Mouse (Mus musculus) hindbrain, embryonic 15.5 days (tissue): Measurements from ENCODE around the gene Syt14. TPM values are rescaled to one million over a fixed set of nuclear protein-coding genes. Genes with fewer than 3 reads are reported as not detected.

Source experiments
- ATAC-seq: fragments of 200-750 bp; cut with Nextera tagmentation; 2 replicates; pipeline ENCODE4 v1.8.0; 2017; ENCODE audit warnings: low read depth, moderate number of reproducible peaks, moderate TSS enrichment; ENCODE audit not compliant: low FRiP score
- H3K27ac ChIP-seq: fragments of 300-500 bp; sonication (generic); replicated peaks from 2 replicates; pipeline ENCODE4 v1.5.1; 2015; ENCODE audit warnings: mild to moderate bottlenecking, inconsistent platforms
- H3K27me3 ChIP-seq: fragments of 300-500 bp; sonication (generic); 2 replicates; pipeline ENCODE4 v1.6.1; 2015; ENCODE audit warnings: control low read depth, inconsistent platforms
- H3K36me3 ChIP-seq: fragments of 300-500 bp; sonication (generic); 2 replicates; pipeline ENCODE4 v1.6.1; 2015; ENCODE audit warnings: control low read depth, inconsistent platforms
- H3K4me1 ChIP-seq: fragments of 300-500 bp; sonication (generic); replicated peaks from 2 replicates; pipeline ENCODE4 v1.6.1; 2015; ENCODE audit warnings: control low read depth, inconsistent platforms
- H3K4me2 ChIP-seq: fragments of 300-500 bp; sonication (generic); 2 replicates; pipeline ENCODE4 v1.6.1; 2015; ENCODE audit warnings: moderate library complexity, mild to moderate bottlenecking, inconsistent platforms
- H3K4me3 ChIP-seq: fragments of 300-500 bp; sonication (generic); 2 replicates; pipeline ENCODE4 v1.5.1; 2015; ENCODE audit warnings: mild to moderate bottlenecking, inconsistent platforms
- H3K9ac ChIP-seq: fragments of 300-500 bp; sonication (generic); 2 replicates; pipeline ENCODE4 v1.6.1; 2015; ENCODE audit warnings: inconsistent platforms
- H3K9me3 ChIP-seq: fragments of 300-500 bp; sonication (generic); 2 replicates; pipeline ENCODE4 v1.6.1; 2016; ENCODE audit warnings: control low read depth, inconsistent platforms
- WGBS: fragments of 180-500 bp; shearing (Covaris S2); methylation state at CpG from one replicate; pipeline ENCODE4 v1.1.7; 2015; 5-methylcytosine and 5-hydroxymethylcytosine counted together
- polyA plus RNA-seq: library from polyadenylated mRNA; unstranded; fragments of >200 nt; fragmentation: Nextera tagmentation; extraction: Ambion mirVana; gene quantifications from 2 replicates; pipeline ENCODE4 v1.2.1, GENCODE M21; 2015

Gene Syt14
- polyA plus RNA-seq, 1 experiment from 2014 or later = 5.8 TPM

DNA sequence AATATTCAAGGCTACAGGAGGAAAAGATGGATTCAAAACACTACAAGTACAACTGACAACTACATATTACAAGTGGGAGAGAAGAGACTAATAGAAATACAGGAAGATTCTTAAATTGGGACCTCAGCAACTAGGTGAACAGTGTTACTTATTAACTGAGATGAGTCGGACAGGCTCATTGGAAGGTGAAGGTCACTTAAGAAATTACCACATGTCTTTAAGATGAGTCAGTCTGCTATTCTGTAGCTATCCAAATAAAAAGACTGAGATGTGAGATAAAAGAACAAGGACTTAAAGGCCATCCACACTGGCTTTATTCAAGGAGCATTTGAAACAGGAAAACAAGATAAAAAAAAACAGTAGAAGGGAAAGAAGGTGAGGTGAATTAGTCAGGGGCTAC is 11.3 kb downstream of the Syt14 start:
- Histone ChIP-seq H3K4me3 (no peak overlapping the region), H3K27ac (no peak overlapping the region), H3K4me1 (no peaks in the 10 kb centered on the region), H3K36me3 (no peaks in the 10 kb centered on the region), H3K9me3 (no peaks in the 10 kb centered on the region), H3K4me2 (no peak overlapping the region), H3K27me3 (no peaks in the 10 kb centered on the region), H3K9ac (no peak overlapping the region)
- no peak for ATAC-seq
- 79% methylated on average over 1 of the region's 1 CpGs for WGBS

DNA sequence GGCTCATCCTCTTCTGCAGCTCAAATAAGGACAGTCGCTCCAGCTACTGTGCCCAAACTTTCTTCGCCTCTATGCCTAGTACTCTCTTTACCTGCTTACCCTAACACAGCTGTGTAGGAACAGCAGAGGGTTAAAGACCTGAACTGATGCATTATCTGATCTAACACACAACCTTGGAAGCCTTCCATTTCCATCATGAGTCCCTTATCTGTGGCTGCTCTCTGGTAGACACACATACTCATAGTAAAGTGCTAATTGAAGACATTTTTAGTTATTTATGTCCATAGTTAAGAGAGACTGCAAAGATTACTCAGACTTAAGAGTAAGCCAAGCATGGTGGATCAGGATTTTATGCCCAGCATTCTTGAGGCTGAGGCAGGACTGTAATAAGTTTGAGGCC is 23.2 kb downstream of the Syt14 start:
- H3K4me3 ChIP-seq = no peak overlapping the region
- no peak for ATAC-seq
- no peaks in the 10 kb centered on the region for H3K4me1 ChIP-seq
- H3K9me3 ChIP-seq = no peaks in the 10 kb centered on the region
- no peak overlapping the region for H3K9ac ChIP-seq
- no peaks in the 10 kb centered on the region for H3K27me3 ChIP-seq
- WGBS = 98% methylated on average over 2 of the region's 2 CpGs
- H3K27ac ChIP-seq = no peak overlapping the region
- no peaks in the 10 kb centered on the region for H3K36me3 ChIP-seq
- H3K4me2 ChIP-seq = no peak overlapping the region

DNA sequence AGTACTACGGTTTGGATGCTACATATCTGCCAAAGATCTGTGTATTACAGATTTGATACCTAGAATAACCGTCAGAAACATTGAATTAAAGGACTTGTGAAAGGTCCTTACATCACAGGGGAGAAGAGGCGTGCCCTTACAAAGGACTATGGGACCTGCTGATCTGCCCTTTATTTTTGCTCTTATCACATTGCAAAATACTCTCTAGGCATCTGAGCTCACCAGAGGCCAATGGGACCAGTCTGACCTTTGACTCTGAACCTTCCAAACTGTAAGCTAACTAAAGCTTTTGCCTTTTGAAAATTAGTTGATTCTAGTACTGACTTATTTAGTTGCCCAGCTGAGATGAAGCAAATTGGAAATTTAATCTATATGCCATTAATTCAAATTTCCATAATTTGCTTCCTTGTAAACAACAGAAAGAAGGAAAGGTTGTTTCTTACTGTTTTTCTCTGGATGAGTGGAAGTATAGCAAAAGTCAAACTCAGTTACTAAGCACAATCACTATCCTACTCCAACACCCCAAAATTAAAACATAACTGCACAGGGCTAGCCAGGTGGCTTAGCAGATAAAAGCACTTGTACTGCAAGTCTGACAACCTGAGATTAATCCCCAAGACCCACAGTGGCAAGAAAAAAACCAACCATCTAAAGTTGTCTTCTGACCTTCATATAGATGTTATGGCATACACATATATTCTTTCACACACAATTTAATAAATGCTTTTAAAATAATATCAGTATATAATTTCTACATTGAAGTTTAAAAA is 24.4 kb downstream of the Syt14 start:
- no peak overlapping the region for H3K4me3 ChIP-seq
- no peak overlapping the region for H3K4me2 ChIP-seq
- ATAC-seq = no peak
- H3K4me1 ChIP-seq = no peaks in the 10 kb centered on the region
- H3K36me3 ChIP-seq = no peaks in the 10 kb centered on the region
- H3K27me3 ChIP-seq = no peaks in the 10 kb centered on the region
- H3K9me3 ChIP-seq = no peaks in the 10 kb centered on the region
- H3K9ac ChIP-seq = no peak overlapping the region
- 94% methylated on average over 3 of the region's 3 CpGs for WGBS
- H3K27ac ChIP-seq = no peak overlapping the region

DNA sequence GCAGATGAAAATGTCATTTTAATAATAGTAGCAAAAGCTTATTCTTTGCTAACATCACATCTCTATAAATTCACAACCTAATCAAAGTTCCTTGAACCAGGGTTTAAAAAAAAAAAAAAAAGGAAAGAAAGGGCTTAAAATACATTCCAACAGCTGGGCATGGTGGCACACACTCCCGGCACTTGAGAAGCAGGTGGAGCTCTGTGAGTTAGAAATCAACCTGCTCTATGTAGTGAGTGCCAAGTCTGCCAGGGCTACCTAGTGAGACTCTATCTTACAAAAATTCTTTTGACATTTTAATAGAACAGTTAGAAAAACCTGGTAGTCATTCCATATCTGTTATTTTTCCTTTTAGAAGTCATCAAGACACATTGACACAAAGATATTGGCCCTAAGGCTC is 31.0 kb downstream of the Syt14 start:
- H3K27ac ChIP-seq = no peak overlapping the region
- WGBS = 84% methylated on average over 1 of the region's 1 CpGs

DNA sequence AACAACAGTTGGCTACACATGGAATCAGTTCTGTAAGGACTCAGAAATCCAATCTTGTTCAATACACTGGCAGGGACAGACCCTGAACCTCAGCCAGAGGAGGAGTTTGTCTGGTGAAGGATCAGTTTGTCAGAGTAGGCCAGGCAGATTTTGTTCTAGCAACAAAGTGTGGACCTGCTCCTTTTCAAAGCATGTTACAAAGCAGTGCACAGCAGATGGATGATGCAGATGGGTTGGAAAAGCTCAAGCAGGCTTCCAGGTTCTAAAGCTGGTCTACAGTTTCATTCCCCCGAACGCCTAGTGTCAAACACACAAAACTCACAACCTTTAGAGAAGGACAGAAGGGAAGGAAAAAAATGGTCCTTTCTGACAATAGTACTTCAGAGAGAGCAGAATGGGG is 31.6 kb downstream of the Syt14 start:
- no peaks in the 10 kb centered on the region for H3K36me3 ChIP-seq
- H3K4me3 ChIP-seq = no peak overlapping the region
- H3K9ac ChIP-seq = no peak overlapping the region
- no peak overlapping the region for H3K4me2 ChIP-seq
- whole genome bisulfite sequencing = 97% methylated on average over 2 of the region's 2 CpGs
- ATAC-seq = no peak
- H3K27me3 ChIP-seq = no peaks in the 10 kb centered on the region
- no peaks in the 10 kb centered on the region for H3K9me3 ChIP-seq
- no peaks in the 10 kb centered on the region for H3K4me1 ChIP-seq
- H3K27ac ChIP-seq = no peak overlapping the region

More for the DNA sequence above, 31.0 kb downstream of the Syt14 start:
- Histone ChIP-seq H3K9ac (no peak overlapping the region), H3K9me3 (no peaks in the 10 kb centered on the region), H3K4me2 (no peak overlapping the region), H3K27me3 (no peaks in the 10 kb centered on the region), H3K4me1 (no peaks in the 10 kb centered on the region), H3K4me3 (no peak overlapping the region), H3K36me3 (no peaks in the 10 kb centered on the region)
- no peak for ATAC-seq

DNA sequence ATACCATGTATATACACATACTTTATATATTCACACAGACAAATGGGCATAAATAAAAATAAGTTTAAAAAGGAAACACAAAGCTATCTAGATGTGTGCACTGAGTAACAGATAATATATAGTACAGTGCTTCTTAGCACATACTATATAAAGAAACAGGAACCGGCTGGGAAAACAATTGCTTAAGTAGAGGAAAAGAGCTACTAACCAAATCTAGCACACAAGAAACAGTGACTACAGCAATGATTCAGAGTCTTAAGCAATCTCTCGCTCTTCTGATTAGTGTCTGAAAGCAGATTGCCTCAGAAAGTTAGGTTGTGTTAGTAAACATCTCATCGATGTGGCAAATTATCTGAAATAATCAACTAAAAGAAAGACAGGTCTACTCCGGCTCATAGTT is 33.3 kb downstream of the Syt14 start:
- Histone ChIP-seq H3K9ac (no peak overlapping the region), H3K27me3 (no peaks in the 10 kb centered on the region), H3K9me3 (no peaks in the 10 kb centered on the region), H3K4me3 (no peak overlapping the region), H3K4me2 (no peak overlapping the region), H3K4me1 (no peaks in the 10 kb centered on the region), H3K36me3 (no peaks in the 10 kb centered on the region), H3K27ac (no peak overlapping the region)
- 87% methylated on average over 4 of the region's 4 CpGs for WGBS
- ATAC-seq = no peak

DNA sequence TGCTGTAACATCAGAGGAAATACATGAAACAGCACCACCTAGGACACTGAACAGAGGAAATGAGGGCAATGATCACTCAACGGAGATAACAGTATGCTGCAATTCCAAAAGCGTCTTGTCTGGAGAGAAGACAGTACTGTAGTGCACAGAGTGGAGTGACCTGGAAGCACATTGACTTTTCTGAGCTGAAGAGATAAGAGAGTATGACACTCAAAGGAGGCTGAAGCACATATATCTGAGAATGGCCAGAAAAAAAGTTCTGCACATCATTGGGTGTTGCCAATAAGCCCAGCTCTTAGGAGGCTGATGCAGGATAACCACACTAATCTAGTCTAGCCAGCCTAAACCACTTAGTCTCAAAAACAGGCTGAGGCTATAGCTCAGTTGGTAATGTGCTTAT is 34.0 kb downstream of the Syt14 start:
- ATAC-seq = peak; percentile 27; the same call in 1 of the 2 replicates
- Histone ChIP-seq H3K9me3 (no peaks in the 10 kb centered on the region), H3K4me3 (no peak overlapping the region), H3K27ac (no peak overlapping the region), H3K4me1 (no peaks in the 10 kb centered on the region), H3K9ac (no peak overlapping the region), H3K36me3 (no peaks in the 10 kb centered on the region), H3K4me2 (no peak overlapping the region), H3K27me3 (no peaks in the 10 kb centered on the region)
- WGBS = 84% methylated on average over 2 of the region's 2 CpGs

DNA sequence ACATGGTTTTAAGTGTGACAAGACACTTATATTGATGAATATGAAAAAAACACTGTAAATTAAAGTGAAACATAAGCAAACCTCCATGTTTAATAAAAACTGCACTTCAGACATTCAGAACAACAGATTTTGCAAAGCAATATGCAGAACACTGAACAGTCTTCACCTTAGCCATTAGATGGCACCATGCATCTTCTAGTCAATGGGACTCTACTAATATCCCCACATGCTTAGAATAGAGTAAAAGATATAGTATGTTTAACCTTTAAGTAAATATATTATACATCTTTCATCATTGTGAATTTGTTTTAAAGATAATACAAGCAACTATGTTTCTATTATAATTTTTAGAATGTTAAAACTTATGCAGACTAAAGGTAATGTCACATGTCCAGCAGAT is 34.7 kb downstream of the Syt14 start:
- no peaks in the 10 kb centered on the region for H3K4me1 ChIP-seq
- no peak overlapping the region for H3K4me2 ChIP-seq
- H3K9ac ChIP-seq = no peak overlapping the region
- no peaks in the 10 kb centered on the region for H3K27me3 ChIP-seq
- ATAC-seq = no peak
- no peaks in the 10 kb centered on the region for H3K36me3 ChIP-seq
- no peak overlapping the region for H3K27ac ChIP-seq
- no peaks in the 10 kb centered on the region for H3K9me3 ChIP-seq
- H3K4me3 ChIP-seq = no peak overlapping the region

DNA sequence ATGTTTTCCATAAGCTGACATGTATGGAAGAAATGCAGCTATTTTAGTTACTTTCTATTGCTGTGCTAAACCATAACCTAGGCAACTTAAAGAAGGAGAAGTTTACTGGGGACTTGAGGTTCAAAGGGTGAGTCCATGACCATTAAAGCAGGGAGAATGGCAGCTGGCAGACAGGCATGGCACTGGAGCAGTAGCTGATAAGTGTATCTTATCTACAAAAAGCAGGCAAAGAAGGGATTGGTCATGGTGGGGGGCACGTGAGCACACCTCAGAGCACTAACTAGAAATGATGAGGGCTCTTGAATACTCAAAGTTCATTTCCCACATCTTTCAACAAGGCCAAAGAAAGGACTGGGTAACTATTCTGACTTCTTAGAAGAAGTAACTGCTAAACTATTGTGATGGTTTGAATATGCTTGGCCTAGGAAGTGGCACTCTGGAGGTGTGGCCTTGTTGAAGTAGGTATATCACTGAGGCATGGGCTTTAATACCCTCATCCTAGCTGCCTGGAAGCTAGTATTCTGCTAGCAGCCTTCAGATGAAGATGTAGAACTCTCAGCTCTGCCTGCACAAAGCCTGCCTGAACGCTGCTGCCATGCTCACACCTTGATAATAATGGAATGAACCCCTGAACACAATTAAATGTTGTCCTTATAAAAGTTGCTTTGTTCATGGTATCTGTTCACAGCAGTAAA is 41.2 kb downstream of the Syt14 start:
- WGBS = 91% methylated on average over 2 of the region's 2 CpGs
- Histone ChIP-seq H3K36me3 (no peaks in the 10 kb centered on the region), H3K4me2 (no peak overlapping the region), H3K27me3 (no peaks in the 10 kb centered on the region), H3K9ac (no peak overlapping the region), H3K4me1 (no peaks in the 10 kb centered on the region), H3K4me3 (no peak overlapping the region), H3K9me3 (no peaks in the 10 kb centered on the region), H3K27ac (no peak overlapping the region)
- ATAC-seq = no peak

DNA sequence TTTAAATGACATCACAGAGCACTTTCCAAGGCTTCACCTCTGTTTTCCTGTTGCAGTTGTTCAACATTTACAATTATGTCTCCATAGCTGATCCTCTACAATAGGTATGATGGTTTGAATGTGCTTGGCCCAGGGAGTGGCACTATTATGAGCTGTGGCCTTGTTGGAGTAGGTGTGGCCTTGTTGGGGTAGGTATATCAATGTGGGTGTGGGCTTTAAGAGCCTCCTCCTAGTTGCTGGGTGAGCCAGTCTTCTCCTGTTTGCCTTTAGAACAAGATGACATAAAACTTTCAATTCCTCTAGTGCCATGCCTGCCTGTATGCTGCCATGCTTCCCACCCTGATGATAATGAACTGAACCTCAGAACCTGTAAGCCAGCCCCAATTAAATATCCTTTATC is 42.1 kb downstream of the Syt14 start:
- H3K27ac ChIP-seq = no peak overlapping the region
- H3K36me3 ChIP-seq = no peaks in the 10 kb centered on the region
- ATAC-seq = no peak
- no peak overlapping the region for H3K9ac ChIP-seq
- no peaks in the 10 kb centered on the region for H3K4me1 ChIP-seq
- H3K4me3 ChIP-seq = no peak overlapping the region
- no peak overlapping the region for H3K4me2 ChIP-seq
- H3K27me3 ChIP-seq = no peaks in the 10 kb centered on the region
- no peaks in the 10 kb centered on the region for H3K9me3 ChIP-seq

DNA sequence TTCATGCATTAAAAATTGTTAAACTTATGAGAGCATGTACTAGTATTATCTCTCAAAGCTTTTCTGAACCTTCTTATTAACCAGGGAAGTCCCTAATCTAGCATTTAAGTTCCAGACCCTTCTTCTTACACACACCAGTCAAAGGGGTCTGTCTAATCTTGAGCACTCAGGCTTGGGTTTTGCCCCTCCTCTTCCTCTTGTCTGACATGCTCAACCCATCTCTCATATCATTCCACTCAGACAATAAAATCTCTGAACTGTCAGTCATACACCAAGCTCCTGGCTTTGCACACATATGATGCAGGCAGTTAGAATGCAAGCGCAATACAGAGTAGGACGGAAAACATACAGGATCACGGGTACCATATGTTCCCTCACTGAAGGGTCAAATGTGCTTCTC is 48.4 kb downstream of the Syt14 start:
- H3K27me3 ChIP-seq = no peaks in the 10 kb centered on the region
- no peak overlapping the region for H3K4me3 ChIP-seq
- no peaks in the 10 kb centered on the region for H3K36me3 ChIP-seq
- no peak overlapping the region for H3K9ac ChIP-seq
- H3K4me2 ChIP-seq = no peak overlapping the region
- ATAC-seq = no peak
- WGBS = 90% methylated on average over 3 of the region's 3 CpGs
- H3K9me3 ChIP-seq = no peaks in the 10 kb centered on the region
- no peaks in the 10 kb centered on the region for H3K4me1 ChIP-seq
- H3K27ac ChIP-seq = no peak overlapping the region

DNA sequence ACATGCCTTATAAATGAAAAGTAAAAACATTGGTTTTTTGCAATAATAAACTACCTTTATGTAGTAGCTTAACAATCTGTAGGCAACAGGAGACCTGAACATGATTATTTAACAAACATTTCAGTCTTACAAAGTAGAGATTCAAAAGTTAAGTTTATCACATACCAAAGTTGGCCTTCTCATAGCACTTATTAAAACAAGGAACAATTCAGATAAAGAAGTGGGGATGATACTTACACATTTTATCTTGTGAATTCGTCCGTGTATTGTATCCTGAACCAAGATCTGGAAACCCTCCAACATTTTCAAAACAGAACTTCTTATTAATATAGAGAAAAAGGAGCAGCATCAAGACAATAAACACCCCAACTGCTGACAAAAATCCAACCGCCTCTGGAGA is 49.1 kb downstream of the Syt14 start:
- Histone ChIP-seq H3K9ac (no peak overlapping the region), H3K4me1 (no peaks in the 10 kb centered on the region), H3K36me3 (no peaks in the 10 kb centered on the region), H3K4me3 (no peak overlapping the region), H3K9me3 (no peaks in the 10 kb centered on the region), H3K4me2 (no peak overlapping the region), H3K27me3 (no peaks in the 10 kb centered on the region), H3K27ac (no peak overlapping the region)
- ATAC-seq = no peak
- 86% methylated on average over 3 of the region's 3 CpGs for WGBS

DNA sequence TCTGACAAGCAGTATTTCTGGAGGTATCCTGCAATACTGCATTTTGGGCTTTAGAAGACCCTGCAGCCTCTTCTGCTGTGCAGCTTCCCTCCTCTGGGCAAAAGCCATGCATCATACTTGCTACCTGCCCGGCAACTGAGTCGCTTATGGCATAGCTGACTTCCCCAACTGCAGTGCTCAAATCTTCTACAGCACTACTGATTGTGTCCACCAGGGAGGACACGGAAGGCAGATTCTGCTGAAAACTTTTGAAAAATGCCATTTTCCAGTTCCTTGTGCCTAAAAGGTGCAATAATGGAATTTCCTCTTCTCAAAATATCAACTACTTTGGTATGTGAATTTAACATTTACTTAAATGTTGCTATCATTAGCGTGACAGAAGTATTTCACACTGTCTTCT is 51.2 kb downstream of the Syt14 start:
- Histone ChIP-seq H3K4me2 (no peak overlapping the region), H3K9ac (no peak overlapping the region), H3K27ac (no peak overlapping the region), H3K9me3 (no peaks in the 10 kb centered on the region), H3K27me3 (no peaks in the 10 kb centered on the region), H3K36me3 (no peaks in the 10 kb centered on the region), H3K4me3 (no peak overlapping the region), H3K4me1 (no peaks in the 10 kb centered on the region)
- 92% methylated on average over 4 of the region's 4 CpGs for WGBS
- ATAC-seq = no peak
